Mouse (Mus musculus): ENCODE measurements around the gene Gstm2. TPM values are rescaled to one million over a fixed set of nuclear protein-coding genes. Genes with fewer than 3 reads are reported as not detected.
A peak's percentile ranks its signal among the peaks of the same experiment; 100 is the strongest.
"Not testable (repeated sequence)": the region's sequence is repeated elsewhere in the genome, so short reads cannot be mapped to it uniquely, and the experiment has no call there.

The Gstm2 gene
- polyA plus RNA-seq, 1 experiment: 3.9 TPM

DNA sequence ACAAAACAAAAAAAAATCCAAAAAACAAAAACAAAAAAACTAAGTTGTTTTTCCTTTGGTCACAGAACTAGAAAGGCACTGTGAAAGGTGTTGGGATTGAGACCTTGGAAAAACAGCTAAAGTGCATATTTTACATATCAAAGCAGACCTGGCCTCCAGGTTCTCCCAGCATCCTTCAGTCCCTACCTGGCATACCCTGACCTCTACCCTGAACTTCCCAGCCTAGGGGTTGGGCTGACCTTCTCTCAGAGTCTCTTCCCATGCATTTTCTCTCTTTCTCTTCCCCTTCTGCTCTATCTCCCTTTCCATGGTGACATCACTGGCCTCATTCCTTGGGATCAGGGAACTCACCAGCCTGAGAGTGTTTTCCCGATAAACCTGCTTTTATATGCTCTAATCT lies 20.7 kb downstream of the Gstm2 start:
- H3K4me1 ChIP-seq (ENCODE audit: control insufficient read depth, insufficient read depth, low read length): no peaks in the 10 kb centered on the region
- H3K4me3 ChIP-seq (replicated peaks; ENCODE audit: insufficient read depth, low read depth, low read length): no peak overlapping the region
- H3K27me3 ChIP-seq (ENCODE audit: control insufficient read depth, insufficient read depth, low read length): no peaks in the 10 kb centered on the region; the same call in 1 of the 2 replicates
- WGBS: 65% methylated on average over 1 of the region's 1 CpGs
- TF ChIP-seq POLR2A (IDR thresholded peaks at IDR 0.05; ENCODE audit: borderline replicate concordance, insufficient read depth, low read length) (no peak), CTCF (IDR thresholded peaks at IDR 0.05; ENCODE audit: borderline replicate concordance, insufficient read depth, low read depth, low read length) (no peak)
- no peak overlapping the region for H3K27ac ChIP-seq (ENCODE audit: insufficient read depth, low read length)
- no peak for DNase-seq

DNA sequence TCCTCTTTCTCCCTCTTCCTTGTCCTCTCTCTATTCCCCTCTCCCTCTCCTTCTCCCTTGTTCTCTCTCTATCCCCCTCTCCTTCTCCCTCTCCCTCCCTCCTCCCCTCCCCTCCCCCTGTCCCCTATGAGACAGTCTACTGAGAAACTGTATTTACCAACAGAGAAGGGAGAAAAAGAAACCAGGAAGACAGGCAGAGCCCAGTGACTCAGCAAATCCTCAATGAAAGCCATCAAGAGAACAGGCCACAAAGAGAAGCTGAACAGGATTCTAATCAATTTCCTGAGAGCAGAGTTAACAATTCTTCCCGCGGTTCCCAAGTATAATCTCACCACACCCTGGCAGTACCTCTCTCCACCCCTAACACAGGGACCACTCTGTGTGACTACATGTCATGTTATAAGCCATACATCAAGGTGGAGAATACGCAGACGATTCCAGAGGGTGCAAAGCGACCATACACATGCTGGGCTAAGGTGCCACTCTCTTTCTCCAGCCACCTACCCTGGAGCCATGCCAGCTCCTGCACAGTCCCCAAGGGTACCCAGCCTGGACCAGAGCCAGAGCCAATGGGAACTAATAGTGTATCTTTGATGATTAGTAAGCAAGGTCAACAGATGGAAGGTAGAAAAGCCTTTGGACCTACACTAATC lies 21.5 kb downstream of the Gstm2 start:
- Histone ChIP-seq H3K4me3 (replicated peaks; ENCODE audit: insufficient read depth, low read depth, low read length) (no peak overlapping the region), H3K4me1 (ENCODE audit: control insufficient read depth, insufficient read depth, low read length) (no peaks in the 10 kb centered on the region), H3K27ac (ENCODE audit: insufficient read depth, low read length) (no peak overlapping the region), H3K27me3 (ENCODE audit: control insufficient read depth, insufficient read depth, low read length) (no peaks in the 10 kb centered on the region; the same call in 1 of the 2 replicates)
- DNase-seq: no peak
- TF ChIP-seq CTCF (IDR thresholded peaks at IDR 0.05; ENCODE audit: borderline replicate concordance, insufficient read depth, low read depth, low read length) (no peak), POLR2A (IDR thresholded peaks at IDR 0.05; ENCODE audit: borderline replicate concordance, insufficient read depth, low read length) (no peak)
- WGBS: 74% methylated on average over 5 of the region's 5 CpGs

DNA sequence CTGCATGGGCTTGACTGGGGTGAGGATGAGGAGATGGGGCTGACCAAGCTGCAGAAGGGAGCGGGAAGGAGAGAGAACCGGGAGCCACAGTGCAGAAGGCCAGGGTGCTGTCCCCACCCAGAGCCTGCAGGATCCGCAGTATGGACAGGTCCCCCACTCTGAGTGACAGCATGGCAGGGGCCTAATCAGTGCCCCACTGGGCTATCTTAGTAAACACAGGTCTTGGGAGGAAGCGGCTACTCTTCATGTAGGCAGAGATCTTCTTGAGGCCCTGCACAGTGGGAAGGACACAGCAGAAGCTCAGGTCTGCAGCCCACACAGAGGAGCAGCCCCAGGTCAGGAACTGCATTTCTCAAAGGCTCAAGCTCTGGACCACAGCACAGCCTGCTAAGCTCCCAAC lies 22.2 kb downstream of the Gstm2 start:
- DNase-seq: no peak
- Histone ChIP-seq H3K27me3 (ENCODE audit: control insufficient read depth, insufficient read depth, low read length) (no peaks in the 10 kb centered on the region; the same call in 1 of the 2 replicates), H3K4me3 (replicated peaks; ENCODE audit: insufficient read depth, low read depth, low read length) (no peak overlapping the region), H3K4me1 (ENCODE audit: control insufficient read depth, insufficient read depth, low read length) (no peaks in the 10 kb centered on the region), H3K27ac (ENCODE audit: insufficient read depth, low read length) (no peak overlapping the region)
- WGBS: 89% methylated on average over 4 of the region's 4 CpGs
- TF ChIP-seq CTCF (IDR thresholded peaks at IDR 0.05; ENCODE audit: borderline replicate concordance, insufficient read depth, low read depth, low read length): no peak
- no peak for TF ChIP-seq POLR2A (IDR thresholded peaks at IDR 0.05; ENCODE audit: borderline replicate concordance, insufficient read depth, low read length)

DNA sequence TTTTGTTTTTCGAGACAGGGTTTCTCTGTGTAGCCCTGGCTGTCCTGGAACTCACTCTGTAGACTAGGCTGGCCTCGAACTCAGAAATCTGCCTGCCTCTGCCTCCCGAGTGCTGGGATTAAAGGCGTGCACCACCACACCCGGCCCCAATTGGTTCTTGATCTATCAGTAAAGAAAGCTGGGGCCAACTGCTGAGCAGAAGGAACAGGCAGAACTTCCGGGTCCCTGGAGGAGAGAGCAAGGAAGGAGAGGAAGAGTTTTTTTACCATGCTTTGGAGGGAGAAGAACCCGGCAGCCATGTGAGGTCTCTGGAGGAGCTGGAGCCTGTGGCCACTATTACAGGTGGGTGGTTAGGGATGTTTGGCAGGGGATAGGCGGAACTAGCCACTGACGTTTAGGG lies 31.0 kb downstream of the Gstm2 start:
- H3K4me1 ChIP-seq (ENCODE audit: control insufficient read depth, insufficient read depth, low read length); H3K4me3 ChIP-seq (replicated peaks; ENCODE audit: insufficient read depth, low read depth, low read length); H3K27me3 ChIP-seq (ENCODE audit: control insufficient read depth, insufficient read depth, low read length); H3K27ac ChIP-seq (ENCODE audit: insufficient read depth, low read length); DNase-seq: not testable (repeated sequence)
- WGBS: 87% methylated on average over 9 of the region's 9 CpGs

DNA sequence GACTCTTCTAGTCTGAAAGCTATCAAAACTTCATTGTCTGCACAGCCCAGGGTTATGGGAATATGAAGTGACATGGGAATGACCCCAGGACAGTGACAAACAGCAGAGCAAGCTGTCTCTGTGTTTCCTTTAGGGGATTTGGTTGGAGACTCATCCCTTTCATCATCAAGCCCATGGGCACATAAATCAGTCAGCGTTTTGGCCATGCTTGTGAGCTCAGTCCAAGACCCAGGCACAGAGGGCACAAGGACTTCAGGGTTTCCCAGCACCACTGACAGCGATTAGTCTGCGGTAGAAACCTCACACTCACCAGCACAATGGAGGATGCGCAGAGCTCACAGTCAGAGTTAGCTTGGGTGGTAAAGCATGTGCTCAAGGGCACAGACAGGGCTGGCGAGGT lies 32.3 kb downstream of the Gstm2 start:
- DNase-seq: no peak
- TF ChIP-seq POLR2A (IDR thresholded peaks at IDR 0.05; ENCODE audit: borderline replicate concordance, insufficient read depth, low read length) (no peak), CTCF (IDR thresholded peaks at IDR 0.05; ENCODE audit: borderline replicate concordance, insufficient read depth, low read depth, low read length) (no peak)
- no peaks in the 10 kb centered on the region for H3K27me3 ChIP-seq (ENCODE audit: control insufficient read depth, insufficient read depth, low read length)
- no peaks in the 10 kb centered on the region for H3K4me1 ChIP-seq (ENCODE audit: control insufficient read depth, insufficient read depth, low read length)
- no peak overlapping the region for H3K27ac ChIP-seq (ENCODE audit: insufficient read depth, low read length)
- no peak overlapping the region for H3K4me3 ChIP-seq (replicated peaks; ENCODE audit: insufficient read depth, low read depth, low read length)
- WGBS: 54% methylated on average over 5 of the region's 5 CpGs

DNA sequence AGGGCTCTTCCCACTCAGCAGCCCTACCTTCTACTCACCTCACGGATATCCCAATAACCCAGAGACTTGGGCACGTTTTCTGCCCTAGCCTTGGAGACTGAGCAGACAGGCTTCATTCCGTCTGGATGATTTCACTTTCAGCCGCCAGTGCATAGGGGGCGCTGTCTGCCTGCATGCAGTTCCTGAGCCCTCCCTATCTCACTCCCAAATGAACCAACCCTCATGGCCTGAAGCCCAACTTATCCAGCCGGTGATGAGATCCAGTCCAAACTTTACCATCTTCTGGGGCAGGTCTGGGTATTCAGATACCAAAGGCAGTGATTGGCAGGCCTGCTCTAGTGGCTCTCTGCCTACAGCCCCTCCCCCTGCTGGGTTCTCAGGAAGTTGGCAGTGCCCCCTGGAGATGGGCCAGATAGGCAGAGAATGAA lies 32.9 kb downstream of the Gstm2 start:
- H3K4me3 ChIP-seq (replicated peaks; ENCODE audit: insufficient read depth, low read depth, low read length): no peak overlapping the region
- no peaks in the 10 kb centered on the region for H3K27me3 ChIP-seq (ENCODE audit: control insufficient read depth, insufficient read depth, low read length)
- TF ChIP-seq POLR2A (IDR thresholded peaks at IDR 0.05; ENCODE audit: borderline replicate concordance, insufficient read depth, low read length) (no peak), CTCF (IDR thresholded peaks at IDR 0.05; ENCODE audit: borderline replicate concordance, insufficient read depth, low read depth, low read length) (peak; percentile 53)
- H3K4me1 ChIP-seq (ENCODE audit: control insufficient read depth, insufficient read depth, low read length): no peaks in the 10 kb centered on the region
- peak; percentile 34 to 48 for DNase-seq
- 8% methylated on average over 6 of the region's 6 CpGs for WGBS
- H3K27ac ChIP-seq (ENCODE audit: insufficient read depth, low read length): no peak overlapping the region

DNA sequence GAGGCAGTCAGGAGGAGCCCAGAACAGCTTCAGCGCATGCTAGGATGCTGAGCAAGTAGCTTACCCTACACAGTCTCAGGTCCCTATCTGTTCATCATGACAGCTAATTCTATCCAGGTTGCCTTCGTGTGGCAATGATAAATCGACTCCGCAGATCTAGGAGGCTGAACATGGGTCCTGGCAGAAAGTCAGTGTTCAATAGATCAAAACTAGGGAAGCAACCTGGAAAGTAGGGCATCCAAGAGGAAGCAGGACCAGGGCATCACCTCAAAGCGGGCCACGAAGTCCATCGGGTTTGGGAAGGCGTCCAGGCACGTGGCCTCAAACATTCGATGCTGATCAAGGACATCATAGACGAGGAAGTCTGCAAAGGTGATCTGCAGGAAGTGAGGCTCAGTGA lies 35.7 kb downstream of the Gstm2 start:
- WGBS: 87% methylated on average over 11 of the region's 11 CpGs
- no peaks in the 10 kb centered on the region for H3K27me3 ChIP-seq (ENCODE audit: control insufficient read depth, insufficient read depth, low read length)

DNA sequence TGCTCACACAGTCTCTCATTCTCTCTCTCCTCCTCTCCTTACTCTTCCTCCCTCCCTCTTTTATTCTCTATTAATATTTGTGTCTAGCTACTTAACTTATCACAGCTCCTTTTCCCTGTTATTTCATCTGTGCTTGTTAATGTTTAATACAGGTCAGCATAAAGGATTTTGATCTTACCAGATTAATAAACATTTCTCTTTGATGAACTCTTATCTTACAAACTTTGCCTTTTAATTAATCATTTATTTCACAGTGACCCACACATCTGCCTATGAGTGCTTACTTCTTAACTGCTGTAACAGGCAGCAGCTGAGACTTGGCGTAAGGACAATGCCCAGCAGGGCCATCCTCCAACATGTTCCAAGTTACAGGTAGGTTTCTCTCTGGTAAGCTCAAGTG lies 36.8 kb downstream of the Gstm2 start:
- H3K27ac ChIP-seq (ENCODE audit: insufficient read depth, low read length); H3K4me1 ChIP-seq (ENCODE audit: control insufficient read depth, insufficient read depth, low read length); H3K27me3 ChIP-seq (ENCODE audit: control insufficient read depth, insufficient read depth, low read length); H3K4me3 ChIP-seq (replicated peaks; ENCODE audit: insufficient read depth, low read depth, low read length); DNase-seq: not testable (repeated sequence)
- 95% methylated on average over 1 of the region's 1 CpGs for WGBS

More for the DNA sequence above, 35.7 kb downstream of the Gstm2 start:
- Histone ChIP-seq H3K4me3 (replicated peaks; ENCODE audit: insufficient read depth, low read depth, low read length) (no peak overlapping the region), H3K4me1 (ENCODE audit: control insufficient read depth, insufficient read depth, low read length) (no peaks in the 10 kb centered on the region), H3K27ac (ENCODE audit: insufficient read depth, low read length) (no peak overlapping the region)
- DNase-seq: no peak
- TF ChIP-seq CTCF (IDR thresholded peaks at IDR 0.05; ENCODE audit: borderline replicate concordance, insufficient read depth, low read depth, low read length) (no peak), POLR2A (IDR thresholded peaks at IDR 0.05; ENCODE audit: borderline replicate concordance, insufficient read depth, low read length) (no peak)
